Mouse (Mus musculus) lung, adult 2 months (tissue): ENCODE data around the gene Timp3. TPM values are rescaled to one million over a fixed set of nuclear protein-coding genes. Genes with fewer than 3 reads are reported as not detected.
A peak's percentile ranks its signal among the peaks of the same experiment; 100 is the strongest.

ENCODE experiments used
- DNase-seq: peaks from one replicate; pipeline ENCODE4 v3.0.0; 2022
- H3K4me1 ChIP-seq: fragments of 200-500 bp; 2 replicates; pipeline ENCODE4 v1.6.1; 2011; ENCODE audit warnings: low read length; ENCODE audit not compliant: control insufficient read depth, insufficient read depth
- H3K4me3 ChIP-seq: fragments of 200-500 bp; replicated peaks from 2 replicates; pipeline ENCODE3; 2011; ENCODE audit warnings: low read depth, mild to moderate bottlenecking, control low read depth, low read length; ENCODE audit errors: extremely low read depth
- CTCF ChIP-seq: fragments of 200-500 bp; IDR thresholded peaks from 2 replicates; pipeline ENCODE4 v1.5.1; 2011; ENCODE audit warnings: mild to moderate bottlenecking, low read length, control low read depth; ENCODE audit not compliant: insufficient read depth
- POLR2A ChIP-seq: fragments of 200-500 bp; IDR thresholded peaks from 2 replicates; pipeline ENCODE4 v1.6.1; 2011; ENCODE audit warnings: low read depth, mild to moderate bottlenecking, control low read depth, low read length, borderline replicate concordance; ENCODE audit errors: extremely low read depth
- WGBS: fragments of 180-500 bp; shearing (Covaris S2); methylation state at CpG from one replicate; pipeline ENCODE4 v1.1.7; 2018; 5-methylcytosine and 5-hydroxymethylcytosine counted together
- polyA plus RNA-seq: library from polyadenylated mRNA; depleted of rRNA; stranded (reverse); fragments of >200 nt; gene quantifications from 2 replicates; pipeline ENCODE4 v1.2.3, GENCODE M21; 2012

Gene Timp3
- polyA plus RNA-seq, 1 experiment, result 259 TPM

- TF ChIP-seq CTCF (no peak), POLR2A (no peak)
- no peak overlapping the region for H3K4me3 ChIP-seq
- 25% methylated on average over 8 of the region's 8 CpGs for WGBS
- peaks cover 47% of the 10 kb centered on the region for H3K4me1 ChIP-seq
- no peak for DNase-seq
Measured at GRCm38 (mm10) chr10:86341589-86341988, 41.4 kb downstream of the Timp3 start.

- peaks cover 44% of the 10 kb centered on the region for H3K4me1 ChIP-seq
- no peak for DNase-seq
- TF ChIP-seq CTCF (no peak), POLR2A (no peak)
- H3K4me3 ChIP-seq, result no peak overlapping the region
- WGBS, result 79% methylated on average over 4 of the region's 4 CpGs
Measured at GRCm38 (mm10) chr10:86342151-86342550, 42.0 kb downstream of the Timp3 start.

GRCm38 (mm10) chr10:86342713-86343112 is 42.5 kb downstream of the Timp3 start:
- no peak overlapping the region for H3K4me3 ChIP-seq
- WGBS, result 64% methylated on average over 7 of the region's 7 CpGs
- TF ChIP-seq POLR2A (no peak), CTCF (no peak)
- DNase-seq, result no peak
- peaks cover 41% of the 10 kb centered on the region for H3K4me1 ChIP-seq

- H3K4me3 ChIP-seq, result no peak overlapping the region
- DNase-seq, result no peak
- WGBS, result 75% methylated on average over 6 of the region's 6 CpGs
- TF ChIP-seq CTCF, result no peak
- no peak for TF ChIP-seq POLR2A
- peaks cover 41% of the 10 kb centered on the region for H3K4me1 ChIP-seq
Measured at GRCm38 (mm10) chr10:86343362-86343761, 43.2 kb downstream of the Timp3 start.

GRCm38 (mm10) chr10:86343931-86344330 is 43.8 kb downstream of the Timp3 start:
- Histone ChIP-seq H3K4me3 (no peak overlapping the region), H3K4me1 (peaks cover 36% of the 10 kb centered on the region)
- TF ChIP-seq POLR2A (no peak), CTCF (no peak)
- WGBS, result 85% methylated on average over 7 of the region's 7 CpGs
- no peak for DNase-seq

GRCm38 (mm10) chr10:86344654-86345053 is 44.5 kb downstream of the Timp3 start:
- DNase-seq, result peak; percentile 67
- 73% methylated on average over 6 of the region's 6 CpGs for WGBS
- no peak for TF ChIP-seq POLR2A
- no peak for TF ChIP-seq CTCF
- H3K4me3 ChIP-seq, result no peak overlapping the region
- H3K4me1 ChIP-seq, result peaks cover 31% of the 10 kb centered on the region

- H3K4me1 ChIP-seq, result peaks cover 22% of the 10 kb centered on the region
- WGBS, result 94% methylated on average over 9 of the region's 9 CpGs
- H3K4me3 ChIP-seq, result no peak overlapping the region
- DNase-seq, result no peak
- no peak for TF ChIP-seq POLR2A
Measured at GRCm38 (mm10) chr10:86345645-86346044, 45.5 kb downstream of the Timp3 start.

- H3K4me3 ChIP-seq, result no peak overlapping the region
- peaks cover 16% of the 10 kb centered on the region for H3K4me1 ChIP-seq
- TF ChIP-seq POLR2A, result no peak
- no peak for TF ChIP-seq CTCF
- WGBS, result 33% methylated on average over 3 of the region's 3 CpGs
- DNase-seq, result no peak
Measured at GRCm38 (mm10) chr10:86346235-86346840, 46.2 kb downstream of the Timp3 start.

- 68% methylated on average over 2 of the region's 2 CpGs for WGBS
- Histone ChIP-seq H3K4me3 (no peak overlapping the region), H3K4me1 (peaks cover 2% of the 10 kb centered on the region; the same call in 1 of the 2 replicates)
- DNase-seq, result no peak
- TF ChIP-seq POLR2A, result no peak
- TF ChIP-seq CTCF, result no peak
Measured at GRCm38 (mm10) chr10:86351287-86351686, 51.1 kb downstream of the Timp3 start.

- TF ChIP-seq CTCF, result no peak
- TF ChIP-seq POLR2A, result no peak
- Histone ChIP-seq H3K4me1 (peaks cover 2% of the 10 kb centered on the region; the same call in 1 of the 2 replicates), H3K4me3 (no peak overlapping the region)
- no peak for DNase-seq
- WGBS, result 97% methylated on average over 3 of the region's 3 CpGs
Measured at GRCm38 (mm10) chr10:86352521-86352920, 52.3 kb downstream of the Timp3 start.
